Mouse (Mus musculus): ENCODE data around the gene Gm13030.
"Not testable (repeated sequence)": the region's sequence is repeated elsewhere in the genome, so short reads cannot be mapped to it uniquely, and the experiment has no call there.

The Gm13030 gene

DNA sequence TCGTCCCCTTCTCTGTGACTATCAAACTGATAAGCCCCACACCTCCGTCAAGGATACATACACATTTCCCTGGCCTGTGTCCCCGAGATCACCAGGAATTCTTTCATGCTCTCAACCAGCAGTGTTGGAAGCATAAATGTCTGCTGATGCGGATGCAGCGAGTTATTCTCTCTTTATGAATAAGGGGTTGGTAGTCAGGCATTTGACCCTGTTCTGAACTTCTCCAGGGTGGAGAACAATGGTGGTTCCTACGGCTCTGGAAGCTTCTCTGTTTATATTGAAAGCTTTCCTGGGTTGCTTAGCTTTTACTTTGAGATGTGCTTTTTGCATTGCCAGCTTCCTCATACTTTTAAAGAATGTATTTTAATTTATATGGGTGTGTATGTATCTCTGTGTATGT, at the start of gene Gm13030:
Gene Gm13030, minus strand, starts transcription at position 101 of the 400 bp plus-strand sequence.
- in situ Hi-C loops (cut with MboI, MseI) = no loop called here

DNA sequence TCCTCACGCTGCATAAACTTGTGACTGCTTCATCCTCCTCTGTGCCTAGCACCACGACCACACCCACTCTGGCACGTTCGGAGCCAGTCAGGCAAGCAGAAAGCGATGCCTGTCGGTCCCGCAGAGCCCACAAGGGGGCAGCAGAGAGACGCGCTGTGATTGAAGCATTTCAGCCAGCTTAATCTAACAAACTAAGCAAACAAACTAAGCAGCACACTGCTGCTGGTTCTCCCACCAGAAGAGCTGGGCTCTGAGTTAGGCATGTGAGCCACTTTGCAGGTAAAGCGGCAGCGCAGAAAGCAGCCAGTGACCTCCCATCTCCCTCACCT, 48.3 kb upstream of the Gm13030 start:
- in situ Hi-C loops (cut with MboI, MseI) = no loop called here

DNA sequence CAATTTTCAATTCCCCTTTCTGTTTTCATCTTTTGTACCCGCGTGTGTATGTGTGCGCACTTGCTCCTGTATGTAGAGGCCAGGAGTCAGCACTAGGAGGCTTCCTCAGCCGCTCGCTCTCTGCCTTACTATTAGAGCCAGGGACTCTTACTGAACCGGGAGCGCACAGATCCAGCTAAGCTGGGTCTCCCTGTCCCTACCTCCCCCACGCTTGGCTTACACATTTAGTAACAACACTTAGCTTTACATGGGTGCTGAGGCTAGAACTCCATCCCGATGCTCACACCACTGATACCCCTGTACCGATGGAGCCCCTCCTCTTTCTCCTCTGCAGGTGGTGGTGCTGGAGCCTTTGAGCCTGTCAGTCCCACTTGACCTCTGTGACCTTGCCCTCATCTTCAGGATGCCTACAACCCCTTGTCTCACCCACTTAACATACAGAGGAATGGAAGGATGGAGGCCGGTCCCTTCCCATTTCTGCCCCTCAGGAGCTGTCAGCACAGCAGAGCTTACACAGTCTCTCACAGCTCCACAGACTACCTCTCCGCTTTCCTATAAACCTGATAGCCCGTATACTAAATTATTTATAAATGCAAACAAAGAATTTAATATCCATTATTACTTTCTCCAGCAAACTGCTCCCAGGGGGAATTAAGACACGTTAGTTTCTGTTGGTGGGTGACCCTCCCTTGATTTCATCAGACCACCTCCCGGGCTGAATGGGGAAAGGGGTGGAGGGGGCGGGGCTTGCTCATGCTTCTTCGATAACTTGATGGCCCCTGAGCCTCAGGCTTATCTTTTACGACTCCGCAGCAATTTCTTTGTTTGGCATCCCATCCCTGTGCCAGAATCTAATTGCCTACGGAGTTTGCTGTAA, 47.7 kb upstream of the Gm13030 start:
- in situ Hi-C loops (cut with MboI, MseI) = no loop called here

DNA sequence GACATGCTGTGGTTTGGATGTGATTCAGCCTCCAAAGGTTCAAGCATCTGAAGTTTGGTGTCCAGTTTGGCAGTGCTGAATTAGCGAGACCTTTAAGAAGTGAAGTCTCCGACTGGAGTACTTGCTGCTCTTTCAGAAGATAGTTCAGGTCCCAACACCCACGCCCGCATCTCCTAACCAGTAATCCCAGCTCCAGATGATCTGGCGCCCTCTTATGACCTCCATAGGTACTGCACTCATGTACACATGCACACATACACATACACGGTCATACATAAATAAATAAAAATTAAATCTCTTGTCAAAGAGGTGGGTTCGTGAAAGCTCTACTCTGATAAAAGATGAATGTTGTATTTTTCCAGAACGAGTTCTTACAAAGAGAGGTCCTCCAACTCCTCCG, 43.5 kb upstream of the Gm13030 start:
- in situ Hi-C loops (cut with MboI, MseI) = no loop called here

DNA sequence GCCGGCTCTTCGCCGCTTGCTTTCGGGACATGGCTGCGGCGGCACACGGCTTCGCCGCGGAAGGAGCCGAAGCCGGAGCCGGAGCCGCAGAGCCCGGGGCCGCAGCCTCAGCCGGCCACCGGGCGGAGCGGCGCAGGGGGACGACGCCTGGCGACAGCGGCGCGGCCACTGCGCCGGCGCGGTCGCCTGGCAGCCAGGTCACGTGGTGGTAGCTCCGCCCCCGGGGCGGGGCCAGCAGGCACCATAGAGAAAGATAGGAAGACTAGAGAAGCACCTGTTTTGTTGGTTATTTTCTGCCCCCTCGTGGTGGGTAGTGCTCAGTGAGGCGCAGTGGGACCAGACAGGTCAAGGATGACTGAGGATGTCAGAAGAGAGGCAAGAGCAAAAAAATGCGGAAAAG, 40.0 kb upstream of the Gm13030 start, which contains the start of gene Otud3:
Gene Otud3, minus strand, starts transcription at position 149 of the 400 bp plus-strand sequence.
- in situ Hi-C loops (cut with MboI, MseI) = no loop called here

DNA sequence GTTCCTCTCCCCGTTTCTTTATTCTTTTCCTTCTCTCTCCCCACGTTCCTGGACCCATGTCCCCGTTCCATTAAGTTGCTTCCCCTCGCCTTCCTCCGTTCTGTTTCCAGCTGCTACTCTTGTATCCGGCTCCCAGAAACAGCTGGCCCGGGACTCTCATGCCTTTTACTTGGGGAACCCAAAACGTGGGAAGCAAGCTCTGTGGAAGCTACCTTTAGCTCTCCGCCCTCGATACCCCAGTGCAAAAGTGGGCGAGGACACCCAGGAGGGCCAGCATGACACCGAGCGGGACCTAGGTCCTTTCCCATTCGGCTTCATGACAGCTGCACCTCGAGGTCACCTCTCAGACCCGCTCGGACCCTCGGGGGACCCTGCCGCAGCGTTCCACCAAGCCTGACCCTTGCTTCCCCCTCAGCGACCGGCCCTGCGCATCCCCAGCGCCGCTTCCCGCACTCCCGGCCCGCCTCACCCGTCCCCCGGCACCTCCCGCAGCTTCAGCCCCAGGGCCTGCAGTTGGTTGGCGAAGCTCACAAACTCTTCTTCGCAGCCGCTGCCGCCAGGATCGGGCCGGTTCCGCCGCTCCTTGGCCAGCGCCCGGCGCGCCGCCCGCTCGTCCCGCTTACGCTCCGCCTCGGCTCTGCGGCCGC, 39.5 kb upstream of the Gm13030 start:
- in situ Hi-C loops (cut with MboI, MseI) = no loop called here

DNA sequence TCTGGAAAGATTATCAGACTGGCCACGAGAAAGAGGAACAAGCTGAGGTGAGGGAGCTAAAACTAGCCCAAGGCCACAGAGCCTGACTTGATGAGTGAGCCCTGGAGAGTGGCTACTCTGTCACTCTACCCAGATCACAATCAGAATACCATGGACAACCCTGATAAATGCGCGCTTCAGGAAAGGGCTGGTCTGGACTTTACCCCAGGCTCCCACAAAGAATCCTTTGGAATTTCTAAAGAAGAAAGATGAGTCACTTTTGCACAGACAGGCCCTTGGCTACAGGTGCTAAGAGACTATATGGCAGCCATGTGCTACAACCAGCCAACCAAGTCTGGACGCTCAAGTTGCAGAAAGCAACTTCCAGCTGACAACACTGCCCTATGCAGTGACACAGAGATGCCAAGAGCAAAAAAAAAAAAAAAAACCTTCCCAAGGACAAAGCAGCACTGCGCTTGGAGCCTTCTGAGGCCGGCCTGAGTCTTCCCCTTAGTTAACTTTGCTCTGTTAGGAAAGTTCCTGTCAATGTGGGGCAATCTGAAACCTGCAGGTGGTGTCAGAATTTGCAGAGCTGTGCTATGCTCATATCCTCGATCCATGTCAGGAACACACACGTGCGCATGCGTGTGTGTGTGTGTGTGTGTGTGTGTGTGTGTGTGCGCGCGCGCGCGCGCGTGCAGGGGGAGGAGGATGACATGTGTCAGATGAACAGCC, 32.0 kb upstream of the Gm13030 start:
- in situ Hi-C loops (cut with MboI, MseI) = no loop called here

DNA sequence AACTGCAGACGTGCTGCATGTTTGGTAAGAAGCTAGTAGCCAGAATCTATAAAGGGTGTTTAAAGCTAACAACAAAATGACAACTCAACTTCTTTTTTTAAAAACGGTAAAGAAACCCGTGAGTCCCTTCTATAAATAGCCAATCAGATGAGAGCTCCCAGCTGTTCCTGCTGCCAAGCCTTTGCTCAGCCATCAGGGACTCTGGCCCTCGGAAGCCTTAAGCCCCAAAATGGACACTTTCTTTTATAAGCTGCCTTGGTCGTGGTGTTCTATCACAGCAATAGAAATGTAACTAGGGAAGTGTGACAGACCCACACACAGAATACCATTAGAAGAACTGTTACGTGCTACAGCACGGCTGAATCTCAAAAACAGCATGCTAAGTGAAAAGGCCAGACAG, 25.6 kb upstream of the Gm13030 start:
- in situ Hi-C loops (cut with MboI, MseI) = no loop called here

DNA sequence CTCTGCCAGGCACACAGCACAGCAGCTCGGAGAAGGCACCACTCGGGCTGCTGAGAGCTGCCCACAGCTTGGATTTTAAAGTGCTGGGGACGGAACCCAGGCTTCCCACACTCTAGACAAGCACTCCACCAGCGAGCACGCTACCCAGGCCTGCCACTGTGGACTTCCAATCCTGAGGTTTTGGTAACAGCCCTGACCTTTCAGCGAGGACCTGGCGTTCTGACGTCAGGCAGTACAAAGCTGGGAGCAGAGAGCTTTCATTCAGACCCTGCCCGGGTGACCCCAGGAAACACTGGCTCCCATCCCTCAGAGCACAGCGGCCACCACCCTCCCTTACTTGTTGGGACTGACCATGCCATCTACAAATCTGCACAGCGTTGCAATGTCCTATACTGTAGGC, 20.0 kb upstream of the Gm13030 start:
- in situ Hi-C loops (cut with MboI, MseI) = not testable (repeated sequence)

DNA sequence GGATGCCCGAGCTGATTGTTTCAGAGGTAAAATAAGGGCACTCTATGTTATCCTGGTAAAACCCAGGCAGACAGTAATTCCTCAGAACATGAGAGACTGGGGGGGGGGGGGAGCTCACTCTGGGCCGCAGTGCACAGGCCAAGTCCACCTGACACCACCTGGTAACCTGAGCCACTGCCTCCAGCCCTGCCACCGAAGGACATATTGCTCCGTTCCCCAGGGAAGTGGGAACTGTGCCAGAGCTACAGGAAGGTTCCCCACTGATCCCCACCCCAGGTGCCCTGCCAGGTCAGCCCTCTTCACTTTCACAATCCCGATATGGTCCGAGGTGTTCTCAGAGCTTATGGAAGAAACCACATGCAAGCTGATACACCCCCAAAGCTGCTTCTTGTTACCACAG, 18.9 kb upstream of the Gm13030 start:
- in situ Hi-C loops (cut with MboI, MseI) = no loop called here

DNA sequence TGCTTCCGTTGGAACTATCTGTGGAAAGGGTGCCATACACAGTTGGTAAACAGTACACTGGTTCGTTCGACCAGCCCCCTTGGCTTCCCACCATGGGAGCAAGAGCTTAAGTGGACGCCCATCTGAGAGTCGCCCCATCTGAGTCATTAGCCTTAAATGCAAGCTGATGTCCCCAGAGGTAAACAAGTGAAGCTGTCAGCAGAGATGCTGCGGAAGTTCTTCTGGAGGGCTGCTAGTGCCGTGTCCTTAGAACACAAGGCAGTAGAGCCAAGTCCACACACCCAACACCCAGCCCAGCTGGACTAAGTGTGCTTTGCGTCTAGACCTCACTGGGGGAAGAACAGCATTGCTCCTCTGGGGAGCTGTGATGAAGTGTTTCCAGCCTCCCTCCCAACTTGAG, 15.9 kb upstream of the Gm13030 start:
- in situ Hi-C loops (cut with MboI, MseI) = no loop called here

DNA sequence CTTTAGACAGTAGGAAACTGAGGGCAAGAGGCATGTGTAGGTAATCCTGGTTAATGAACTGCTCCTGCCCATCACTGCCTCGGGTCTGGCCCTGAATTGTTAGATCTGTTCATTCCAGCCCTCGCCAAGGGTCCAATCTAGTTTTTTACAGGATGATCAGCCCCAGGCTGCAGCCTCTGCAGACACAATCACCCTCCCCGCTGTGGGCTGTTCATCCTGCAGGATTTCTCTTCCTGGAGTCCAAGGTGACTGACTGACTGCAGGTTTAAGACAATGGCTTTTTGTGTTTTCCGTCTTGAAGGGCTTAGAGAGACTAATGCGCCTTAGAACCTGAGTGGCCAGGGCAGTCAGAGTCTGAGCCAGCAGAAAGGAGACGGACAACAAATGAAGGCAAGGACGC, 15.4 kb upstream of the Gm13030 start:
- in situ Hi-C loops (cut with MboI, MseI) = no loop called here

DNA sequence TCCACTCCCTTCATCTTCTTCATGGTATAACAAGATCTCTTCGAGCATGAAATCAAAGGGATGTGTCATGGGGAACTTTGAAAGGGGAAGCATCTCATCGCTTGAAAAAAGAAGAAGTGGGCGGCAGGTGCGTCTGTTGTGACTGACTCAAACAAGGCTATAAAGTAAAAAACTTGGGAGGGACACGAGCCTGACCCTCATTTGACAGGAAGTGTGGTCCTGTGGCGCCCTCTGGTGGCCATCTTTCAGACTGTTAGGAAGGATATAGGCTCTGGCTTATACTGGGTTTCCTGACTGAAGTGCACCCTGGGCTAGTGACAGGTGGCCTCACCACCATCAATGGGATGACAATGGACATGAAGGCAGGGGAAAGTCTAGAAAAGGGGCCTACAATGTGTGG, 10.5 kb upstream of the Gm13030 start:
- in situ Hi-C loops (cut with MboI, MseI) = no loop called here

DNA sequence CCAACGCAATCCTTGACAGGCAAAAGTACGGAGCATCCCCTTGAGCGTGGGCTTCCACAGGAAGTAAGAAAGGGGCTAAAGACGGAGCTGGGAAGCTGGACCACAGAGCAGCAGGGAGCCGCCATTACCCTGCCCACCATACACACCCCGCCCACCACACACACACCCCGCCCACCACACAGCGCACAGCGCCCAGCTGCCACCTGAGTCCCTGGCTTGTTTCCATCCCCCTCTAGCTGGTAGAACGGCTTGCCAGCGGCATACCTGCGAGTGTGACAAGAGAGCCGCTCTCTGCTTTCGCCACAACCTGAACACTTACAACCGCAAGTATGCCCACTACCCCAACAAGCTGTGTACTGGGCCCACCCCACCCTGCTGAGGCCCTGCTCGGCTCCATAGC, 8.4 kb upstream of the Gm13030 start:
- in situ Hi-C loops (cut with MboI, MseI) = no loop called here

DNA sequence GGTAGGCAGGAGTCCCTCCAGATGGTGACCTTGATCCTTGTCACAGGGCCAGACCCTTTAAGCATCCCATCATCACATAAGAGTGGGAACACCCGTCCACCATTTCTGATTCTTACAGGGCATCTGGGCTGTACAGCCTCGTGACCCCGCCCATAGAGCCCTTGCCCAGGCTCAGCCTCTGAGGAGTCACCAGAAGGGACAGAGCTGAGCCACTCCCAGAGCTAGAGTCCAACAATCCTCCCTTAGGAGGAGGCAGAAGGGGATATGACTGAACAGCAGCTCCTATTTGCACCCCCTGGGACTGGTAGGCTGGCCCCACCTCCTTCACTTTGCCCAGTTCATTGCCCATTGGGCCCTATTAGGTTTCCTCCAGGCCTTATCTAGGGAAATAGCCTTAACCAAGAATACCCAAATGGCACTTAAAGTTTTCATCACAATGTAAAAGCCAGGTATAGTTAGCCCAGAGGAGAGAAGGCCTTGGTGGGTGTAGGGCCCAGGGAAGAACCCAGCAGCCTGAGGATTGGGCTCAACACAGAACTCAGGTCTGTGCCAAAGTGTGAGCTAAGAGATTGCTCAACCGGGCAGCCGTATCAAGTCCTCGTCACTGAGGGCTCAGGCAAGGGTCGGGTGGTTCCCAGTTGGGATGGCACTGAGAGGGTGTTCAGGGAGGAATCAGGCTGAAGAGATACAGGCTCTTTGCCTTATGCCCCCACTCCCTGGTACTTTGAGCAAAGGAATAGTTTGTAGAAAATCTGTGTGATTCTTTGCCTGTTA, 7.2 kb upstream of the Gm13030 start:
- in situ Hi-C loops (cut with MboI, MseI) = no loop called here

DNA sequence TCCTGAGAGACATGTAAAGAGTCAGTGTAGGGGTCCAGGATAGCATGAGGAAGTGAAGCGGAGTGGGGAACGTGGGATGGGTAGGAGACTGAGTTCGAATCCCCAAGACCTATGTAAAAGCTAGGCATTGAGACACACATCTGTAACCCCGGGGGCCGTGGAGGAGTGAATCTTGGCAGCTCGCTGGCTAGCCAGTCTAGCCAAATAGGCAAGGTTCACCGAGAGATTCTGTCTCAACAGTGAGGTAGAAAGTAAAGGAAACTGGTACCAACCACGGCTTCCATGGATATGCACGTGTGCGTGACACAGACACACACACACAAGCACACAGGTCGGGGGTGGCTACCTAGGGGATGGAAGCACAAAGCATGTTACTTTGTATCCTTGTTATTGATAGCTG, 6.0 kb upstream of the Gm13030 start:
- in situ Hi-C loops (cut with MboI, MseI) = no loop called here

DNA sequence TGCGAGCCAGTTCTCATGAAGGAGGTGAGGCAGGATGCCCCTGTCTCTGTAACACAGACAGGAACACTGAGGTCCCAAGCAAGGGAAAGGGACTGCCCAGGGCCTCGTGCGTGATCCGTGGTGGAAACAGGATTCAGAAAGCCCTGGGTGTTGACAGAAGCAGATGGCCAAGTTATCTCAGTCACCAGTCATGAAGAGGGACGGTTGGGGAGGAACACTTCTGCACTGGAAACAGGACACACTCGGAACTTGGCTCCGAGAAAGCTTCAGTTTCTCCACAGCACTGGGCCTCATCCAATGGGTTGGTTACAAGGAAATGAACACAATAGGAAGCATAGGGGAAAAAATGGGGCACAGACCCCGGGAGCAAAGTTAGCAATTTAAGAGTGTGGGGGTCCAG, 5.0 kb upstream of the Gm13030 start:
- in situ Hi-C loops (cut with MboI, MseI) = no loop called here

DNA sequence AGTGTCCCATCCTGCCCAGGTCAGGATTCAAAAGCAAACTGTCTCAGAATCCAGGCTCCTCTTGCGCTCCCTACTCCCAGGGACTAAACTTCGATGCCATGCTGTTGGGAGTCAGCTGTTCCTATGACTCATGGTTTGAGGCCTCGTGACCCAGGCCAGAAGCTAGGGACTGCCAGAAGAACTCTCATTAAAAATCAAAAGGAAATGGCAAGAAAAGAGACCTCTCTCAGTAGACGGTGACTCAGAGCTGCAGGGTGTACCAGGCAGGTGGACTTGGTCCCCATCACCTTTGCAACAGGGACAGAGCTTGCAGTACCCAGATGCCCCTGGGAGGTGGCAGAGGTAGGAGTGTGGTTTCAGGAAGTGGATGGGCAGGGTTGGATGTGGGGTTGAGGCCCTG, 4.0 kb upstream of the Gm13030 start, which contains the start of gene Pla2g2e:
Gene Pla2g2e, plus strand, starts transcription at position 212 of the 400 bp plus-strand sequence.
- in situ Hi-C loops (cut with MboI, MseI) = no loop called here

DNA sequence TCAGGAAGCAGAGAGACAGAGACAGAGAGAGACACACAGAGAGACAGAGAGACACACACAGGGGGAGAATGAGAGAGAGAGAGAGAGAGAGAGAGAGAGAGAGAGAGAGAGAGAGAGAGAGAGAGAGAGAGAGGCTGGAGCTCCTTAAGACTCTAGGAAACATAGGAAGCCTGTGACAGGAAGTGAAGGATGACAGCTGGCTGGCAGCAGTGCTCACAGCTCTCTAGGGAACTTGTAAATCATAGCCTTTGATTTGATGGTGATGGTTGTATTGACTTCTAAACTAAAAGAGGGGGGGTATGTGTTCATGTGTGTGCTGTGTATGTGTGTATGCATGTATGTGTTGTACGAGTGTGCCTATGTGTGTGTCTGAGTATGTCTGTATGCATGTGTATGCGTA, 2.2 kb upstream of the Gm13030 start:
- in situ Hi-C loops (cut with MboI, MseI) = no loop called here

DNA sequence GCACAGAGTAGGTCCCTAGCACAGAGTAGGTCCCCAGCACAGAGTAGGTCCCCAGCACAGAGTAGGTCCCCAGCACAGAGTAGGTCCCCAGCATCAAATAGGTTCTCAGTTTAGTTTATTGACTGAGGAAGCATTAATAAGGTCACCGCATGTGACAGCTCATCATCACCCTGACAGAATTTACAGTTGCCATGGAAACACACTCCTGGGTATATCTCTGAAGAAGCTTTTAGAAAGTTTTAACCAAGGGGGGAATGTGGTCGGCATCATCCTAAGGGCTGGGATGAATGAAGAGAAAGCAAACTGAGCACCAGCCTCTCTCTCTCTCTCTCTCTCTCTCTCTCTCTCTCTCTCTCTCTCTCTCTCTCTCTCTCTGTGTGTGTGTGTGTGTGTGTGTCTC, 1.5 kb upstream of the Gm13030 start:
- in situ Hi-C loops (cut with MboI, MseI) = not testable (repeated sequence)

DNA sequence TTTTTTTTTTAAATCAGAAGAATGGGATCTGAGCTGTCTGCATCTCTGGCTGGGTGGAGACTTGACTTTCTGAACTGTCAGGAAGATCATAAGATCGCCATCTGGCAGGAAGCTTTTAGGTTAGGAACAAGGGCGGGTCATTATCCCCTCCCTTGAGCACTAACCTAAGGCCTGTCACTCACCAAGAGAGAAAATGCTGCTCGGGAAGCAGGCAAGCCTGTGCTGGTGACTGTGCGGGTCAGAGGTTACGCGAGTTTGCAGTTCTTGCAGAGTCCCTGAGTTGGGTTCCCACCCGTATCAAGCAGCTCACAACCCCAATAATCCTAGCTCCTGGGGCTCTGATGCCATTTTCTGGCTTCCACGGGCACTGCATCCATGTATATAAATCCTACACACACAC, 5.1 kb downstream of the Gm13030 start:
- in situ Hi-C loops (cut with MboI, MseI) = no loop called here

DNA sequence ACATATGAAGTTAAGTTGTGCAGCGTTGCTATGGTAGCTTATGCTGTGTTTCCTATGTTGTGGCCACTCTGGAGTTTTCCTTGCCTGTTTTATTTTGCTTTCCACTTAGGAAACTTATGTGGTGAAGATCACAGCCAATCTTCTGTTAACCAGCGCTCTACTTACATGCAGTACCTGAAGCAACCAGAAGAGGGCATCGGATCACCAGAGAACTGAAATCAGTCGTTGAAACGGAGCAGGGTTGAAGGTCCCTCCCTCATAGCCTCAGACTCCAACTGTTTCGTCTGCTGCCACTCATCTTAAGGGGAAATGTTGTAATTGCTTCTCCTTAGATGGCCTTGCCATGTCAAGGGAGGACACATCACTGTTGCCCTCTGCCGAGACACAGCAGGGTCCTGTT, 7.4 kb downstream of the Gm13030 start:
- in situ Hi-C loops (cut with MboI, MseI) = no loop called here

All from T-helper 2 cell (primary cell).